Mouse (Mus musculus): ENCODE data around the gene Olfr1215.
"Not testable (repeated sequence)": the region's sequence is repeated elsewhere in the genome, so short reads cannot be mapped to it uniquely, and the experiment has no call there.

Olfr1215 gene

GRCm38 (mm10) chr2:89006873-89007272 is at the start of gene Olfr1215:
Olfr1215 (minus strand) TSS chr2:89006973.
- no peak for DNase-seq

- no peak for DNase-seq
These were observed 25.2 kb upstream of the Olfr1215 start, which contains the start of gene Olfr1217 for GRCm38 (mm10) chr2:89031965-89032364. Olfr1217 (minus strand) TSS chr2:89032065.

- not testable (repeated sequence) for DNase-seq
These were observed 14.7 kb upstream of the Olfr1215 start for GRCm38 (mm10) chr2:89021436-89021835.

GRCm38 (mm10) chr2:89018240-89018639 is 11.5 kb upstream of the Olfr1215 start, which contains the start of gene Olfr1216:
Olfr1216 (minus strand) TSS chr2:89018340.
- DNase-seq, result no peak

- no peak for DNase-seq
These were observed 14.2 kb downstream of the Olfr1215 start, which contains the start of gene Olfr1214 for GRCm38 (mm10) chr2:88992553-88992952. Olfr1214 (minus strand) TSS chr2:88992653.

- DNase-seq, result no peak
These were observed 26.6 kb downstream of the Olfr1215 start, which contains the start of gene Gm13762 for GRCm38 (mm10) chr2:88980181-88980580. Gm13762 (minus strand) TSS chr2:88980281.

- no peak for DNase-seq
These were observed 53.1 kb downstream of the Olfr1215 start, which contains the start of gene Olfr1212 for GRCm38 (mm10) chr2:88953669-88954068. Olfr1212 (plus strand) TSS chr2:88953969.

Data from kidney, postnatal 4 days (tissue).